Mouse (Mus musculus): ENCODE measurements at regions not wholly inside any gene's neighbourhood (a gene's known extent, or its start where the extent isn't known, plus 50 kb on each side); places are given as distances from the start of the nearest gene placed in this dataset.

DNA sequence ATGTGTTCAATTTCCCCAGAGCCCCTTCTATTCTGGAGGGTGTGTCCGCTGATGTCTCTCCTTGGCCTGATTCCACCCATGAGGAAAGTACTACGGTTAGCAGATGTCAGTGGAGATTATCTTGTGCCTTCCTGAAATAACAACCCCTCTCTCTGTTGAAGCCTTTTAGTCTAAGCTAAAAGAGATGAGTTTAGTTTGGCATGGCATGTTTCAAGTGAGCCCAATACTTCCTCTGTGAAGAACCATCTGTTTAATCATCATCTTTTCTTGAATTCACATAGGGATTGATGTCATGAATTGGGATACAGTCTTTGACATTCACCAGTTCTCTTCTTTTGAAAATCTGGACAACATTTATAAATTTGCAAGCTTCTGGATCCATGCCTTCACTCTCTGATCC is 387.5 kb downstream of the Dmrt2 start:
- no peak overlapping the region for H3K4me3 ChIP-seq (replicated peaks)
- no peak overlapping the region for H3K4me2 ChIP-seq (replicated peaks)
- no peaks in the 10 kb centered on the region for H3K27me3 ChIP-seq (replicated peaks)
- H3K27ac ChIP-seq = no peak overlapping the region
- no peaks in the 10 kb centered on the region for H3K36me3 ChIP-seq
- no peak for ATAC-seq
- H3K9ac ChIP-seq = no peak overlapping the region
- no peaks in the 10 kb centered on the region for H3K4me1 ChIP-seq (replicated peaks)
- whole genome bisulfite sequencing = 58% methylated on average over 2 of the region's 2 CpGs
- H3K9me3 ChIP-seq = no peaks in the 10 kb centered on the region

DNA sequence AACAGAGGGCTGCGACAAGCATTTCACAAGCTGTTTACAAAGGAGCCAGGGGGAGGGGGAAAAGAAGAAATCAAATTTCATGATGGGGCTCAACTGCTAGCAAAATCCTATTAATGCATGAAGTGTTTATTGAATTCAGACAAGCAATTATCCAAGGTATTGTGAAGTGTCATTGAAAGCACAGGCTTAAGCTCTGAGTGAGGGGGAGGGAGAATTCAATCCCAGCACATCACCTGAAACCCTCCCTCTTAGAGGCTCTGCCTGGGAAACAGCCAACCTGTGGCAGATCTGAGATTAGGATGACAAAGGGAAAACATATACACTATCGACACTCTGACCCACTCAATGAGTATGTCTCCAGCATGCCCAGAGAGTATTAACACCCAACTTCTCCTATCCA is 396.3 kb downstream of the Dmrt2 start:
- no peaks in the 10 kb centered on the region for H3K4me1 ChIP-seq (replicated peaks)
- ATAC-seq = no peak
- H3K4me2 ChIP-seq (replicated peaks) = no peak overlapping the region
- no peak overlapping the region for H3K9ac ChIP-seq
- 54% methylated on average over 2 of the region's 2 CpGs for WGBS
- no peak overlapping the region for H3K27ac ChIP-seq
- no peaks in the 10 kb centered on the region for H3K36me3 ChIP-seq
- no peaks in the 10 kb centered on the region for H3K9me3 ChIP-seq
- no peaks in the 10 kb centered on the region for H3K27me3 ChIP-seq (replicated peaks)
- H3K4me3 ChIP-seq (replicated peaks) = no peak overlapping the region

DNA sequence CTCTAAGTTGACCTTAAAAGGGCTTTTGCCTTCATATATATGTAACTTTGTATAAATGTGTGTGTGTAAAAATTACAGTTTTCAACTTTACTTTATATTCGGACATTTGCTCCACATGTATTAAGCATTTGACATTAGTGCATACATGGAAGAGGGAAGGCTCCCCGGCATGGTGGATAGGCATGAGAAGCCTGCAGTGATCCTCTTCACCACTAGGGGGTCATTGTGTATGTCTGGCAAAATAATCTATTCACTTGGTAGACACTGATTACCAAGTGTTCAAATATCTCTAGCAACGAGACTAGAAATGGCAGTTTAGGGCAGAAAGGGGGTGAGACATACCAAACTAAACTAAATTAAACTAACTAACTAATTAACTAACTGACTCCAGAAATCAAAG is 397.7 kb downstream of the Dmrt2 start:
- Histone ChIP-seq H3K4me1 (replicated peaks) (no peaks in the 10 kb centered on the region), H3K27ac (no peak overlapping the region)

DNA sequence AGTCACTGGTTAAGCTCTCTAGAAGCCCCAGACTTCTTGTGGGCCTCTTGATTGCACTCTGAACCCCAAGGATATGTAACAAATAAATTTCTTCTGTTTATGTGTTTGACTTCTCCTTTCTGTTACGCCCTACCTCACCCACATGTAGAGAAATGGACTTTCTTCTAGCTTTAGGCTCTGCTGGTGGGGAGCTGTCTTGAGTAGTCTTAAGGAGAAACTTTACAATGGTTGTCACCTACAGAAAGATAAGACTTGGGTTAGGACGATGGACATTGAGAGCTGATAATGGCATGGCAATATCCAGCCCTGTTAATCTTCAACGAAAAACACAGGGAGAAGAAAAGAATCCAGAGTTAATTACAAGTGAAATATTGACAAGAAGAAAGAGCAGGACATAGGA is 416.1 kb downstream of the Dmrt2 start:
- Histone ChIP-seq H3K9me3 (no peaks in the 10 kb centered on the region), H3K4me1 (replicated peaks) (no peaks in the 10 kb centered on the region), H3K4me2 (replicated peaks) (no peak overlapping the region), H3K36me3 (no peaks in the 10 kb centered on the region), H3K27ac (no peak overlapping the region), H3K9ac (no peak overlapping the region), H3K4me3 (replicated peaks) (no peak overlapping the region), H3K27me3 (replicated peaks) (no peaks in the 10 kb centered on the region)
- 51% methylated on average over 3 of the region's 3 CpGs for WGBS
- ATAC-seq = peak; percentile 63; the same call in 1 of the 2 replicates

More for the DNA sequence above, 397.7 kb downstream of the Dmrt2 start:
- ATAC-seq = no peak
- no peaks in the 10 kb centered on the region for H3K27me3 ChIP-seq (replicated peaks)
- no peaks in the 10 kb centered on the region for H3K9me3 ChIP-seq
- H3K4me2 ChIP-seq (replicated peaks) = no peak overlapping the region
- WGBS = 88% methylated on average over 3 of the region's 3 CpGs
- H3K36me3 ChIP-seq = no peaks in the 10 kb centered on the region
- no peak overlapping the region for H3K9ac ChIP-seq
- H3K4me3 ChIP-seq (replicated peaks) = no peak overlapping the region

DNA sequence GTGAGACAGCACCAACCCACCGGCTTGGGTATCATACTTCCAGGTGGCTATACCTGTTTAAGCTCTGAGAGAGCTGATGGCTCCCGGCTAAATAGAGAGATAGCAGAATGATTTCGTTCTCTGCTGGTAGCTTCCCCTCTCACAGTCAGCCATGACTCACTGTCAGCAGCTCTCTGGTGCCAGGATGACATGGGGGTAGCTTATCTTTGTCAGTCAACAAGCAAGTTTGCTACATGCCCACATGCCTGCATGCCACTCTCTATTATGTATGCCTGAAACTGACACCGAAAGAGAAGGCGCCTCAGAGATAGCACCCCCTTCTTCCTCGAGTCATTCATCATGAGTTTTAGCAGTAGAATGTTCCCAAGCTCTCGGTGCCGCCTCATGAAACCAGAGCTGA is 419.2 kb downstream of the Dmrt2 start:
- Histone ChIP-seq H3K27ac (no peak overlapping the region), H3K27me3 (replicated peaks) (no peaks in the 10 kb centered on the region), H3K9ac (no peak overlapping the region), H3K36me3 (no peaks in the 10 kb centered on the region), H3K4me1 (replicated peaks) (no peaks in the 10 kb centered on the region), H3K4me3 (replicated peaks) (no peak overlapping the region), H3K9me3 (no peaks in the 10 kb centered on the region), H3K4me2 (replicated peaks) (no peak overlapping the region)
- no peak for ATAC-seq
- 75% methylated on average over 8 of the region's 8 CpGs for WGBS

- no peaks in the 10 kb centered on the region for H3K9me3 ChIP-seq
- H3K4me3 ChIP-seq (replicated peaks) = no peak overlapping the region
- no peaks in the 10 kb centered on the region for H3K27me3 ChIP-seq (replicated peaks)
- no peak overlapping the region for H3K27ac ChIP-seq
- no peak overlapping the region for H3K4me2 ChIP-seq (replicated peaks)
- no peaks in the 10 kb centered on the region for H3K4me1 ChIP-seq (replicated peaks)
- H3K36me3 ChIP-seq = no peaks in the 10 kb centered on the region
- ATAC-seq = peak; percentile 67; the same call in 1 of the 2 replicates
- H3K9ac ChIP-seq = no peak overlapping the region
- WGBS = 58% methylated on average over 1 of the region's 1 CpGs
Observed at GRCm38 (mm10) chr19:26093844-26094243, 421.6 kb downstream of the Dmrt2 start.

DNA sequence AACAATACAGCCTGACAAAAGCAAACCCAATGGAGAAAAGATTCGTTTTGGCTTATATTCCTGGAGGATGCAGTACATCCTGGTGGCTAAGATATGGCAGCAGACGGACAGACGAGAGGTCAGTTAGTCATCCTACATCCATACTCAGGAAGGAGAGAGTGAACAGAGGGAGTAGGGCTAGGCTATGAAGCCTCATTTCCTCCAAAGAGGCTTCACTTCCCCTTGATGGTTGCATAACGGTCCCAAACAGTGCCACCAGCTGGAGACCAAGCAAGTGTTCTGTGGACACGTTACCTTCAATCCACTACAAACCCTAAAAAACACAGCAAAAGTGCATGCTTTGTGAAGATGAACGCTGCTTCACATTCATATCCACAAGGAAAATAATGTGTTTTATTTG is 442.1 kb downstream of the Dmrt2 start:
- H3K4me3 ChIP-seq (replicated peaks) = no peak overlapping the region
- H3K4me2 ChIP-seq (replicated peaks) = no peak overlapping the region
- H3K4me1 ChIP-seq (replicated peaks) = no peaks in the 10 kb centered on the region
- no peaks in the 10 kb centered on the region for H3K9me3 ChIP-seq
- no peaks in the 10 kb centered on the region for H3K36me3 ChIP-seq
- WGBS = 82% methylated on average over 6 of the region's 6 CpGs
- no peaks in the 10 kb centered on the region for H3K27me3 ChIP-seq (replicated peaks)
- ATAC-seq = no peak
- no peak overlapping the region for H3K9ac ChIP-seq
- H3K27ac ChIP-seq = no peak overlapping the region

GRCm38 (mm10) chr19:26128423-26128822 is 456.2 kb downstream of the Dmrt2 start:
- H3K4me2 ChIP-seq (replicated peaks) = no peak overlapping the region
- no peak overlapping the region for H3K27ac ChIP-seq
- 65% methylated on average over 2 of the region's 2 CpGs for WGBS
- no peaks in the 10 kb centered on the region for H3K4me1 ChIP-seq (replicated peaks)
- H3K9ac ChIP-seq = no peak overlapping the region
- H3K36me3 ChIP-seq = no peaks in the 10 kb centered on the region
- no peak for ATAC-seq
- H3K27me3 ChIP-seq (replicated peaks) = no peaks in the 10 kb centered on the region
- H3K4me3 ChIP-seq (replicated peaks) = no peak overlapping the region
- H3K9me3 ChIP-seq = no peaks in the 10 kb centered on the region

DNA sequence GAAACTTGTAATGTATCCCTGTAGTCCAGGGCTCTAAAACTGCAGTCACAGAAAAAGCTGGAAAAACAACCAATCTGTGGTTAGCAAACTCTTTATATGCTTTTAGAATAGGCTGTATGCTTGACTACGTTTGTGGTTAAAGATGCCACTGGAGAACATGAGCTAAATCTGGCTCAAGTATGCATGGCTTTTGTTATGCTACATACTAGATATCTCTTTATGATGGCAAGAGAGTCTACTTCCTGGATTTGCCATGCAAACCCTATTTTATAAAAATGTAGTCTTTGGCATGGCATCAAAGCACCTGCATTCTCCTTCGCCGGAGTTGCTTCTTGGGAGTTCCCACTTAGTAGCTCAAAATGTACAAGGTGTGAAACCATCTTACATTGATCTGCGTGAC is 462.2 kb downstream of the Dmrt2 start:
- no peak for ATAC-seq

GRCm38 (mm10) chr19:26135398-26136104 is 463.3 kb downstream of the Dmrt2 start:
- no peak for ATAC-seq
- 32% methylated on average over 2 of the region's 2 CpGs for WGBS

More for the DNA sequence above, 462.2 kb downstream of the Dmrt2 start:
- no peak overlapping the region for H3K9ac ChIP-seq
- H3K4me1 ChIP-seq (replicated peaks) = no peaks in the 10 kb centered on the region
- WGBS = 93% methylated on average over 4 of the region's 4 CpGs
- no peaks in the 10 kb centered on the region for H3K27me3 ChIP-seq (replicated peaks)
- H3K4me2 ChIP-seq (replicated peaks) = no peak overlapping the region
- no peaks in the 10 kb centered on the region for H3K36me3 ChIP-seq
- H3K27ac ChIP-seq = no peak overlapping the region
- H3K4me3 ChIP-seq (replicated peaks) = no peak overlapping the region
- no peaks in the 10 kb centered on the region for H3K9me3 ChIP-seq

GRCm38 (mm10) chr19:26140647-26141046 is 464.2 kb upstream of the Smarca2 start:
- ATAC-seq = no peak
- Histone ChIP-seq H3K4me2 (replicated peaks) (no peak overlapping the region), H3K27ac (no peak overlapping the region), H3K27me3 (replicated peaks) (no peaks in the 10 kb centered on the region), H3K9me3 (no peaks in the 10 kb centered on the region), H3K4me3 (replicated peaks) (no peak overlapping the region), H3K36me3 (no peaks in the 10 kb centered on the region), H3K4me1 (replicated peaks) (no peaks in the 10 kb centered on the region), H3K9ac (no peak overlapping the region)
- 41% methylated on average over 2 of the region's 2 CpGs for WGBS

More at GRCm38 (mm10) chr19:26135398-26136104, 463.3 kb downstream of the Dmrt2 start:
- Histone ChIP-seq H3K4me3 (replicated peaks) (no peak overlapping the region), H3K9ac (no peak overlapping the region), H3K36me3 (no peaks in the 10 kb centered on the region), H3K27me3 (replicated peaks) (no peaks in the 10 kb centered on the region), H3K27ac (no peak overlapping the region), H3K9me3 (no peaks in the 10 kb centered on the region), H3K4me1 (replicated peaks) (no peaks in the 10 kb centered on the region), H3K4me2 (replicated peaks) (no peak overlapping the region)

GRCm38 (mm10) chr19:26143539-26143938 is 461.3 kb upstream of the Smarca2 start:
- Histone ChIP-seq H3K27me3 (replicated peaks) (no peaks in the 10 kb centered on the region), H3K9ac (no peak overlapping the region), H3K27ac (no peak overlapping the region), H3K4me1 (replicated peaks) (no peaks in the 10 kb centered on the region), H3K9me3 (no peaks in the 10 kb centered on the region), H3K4me3 (replicated peaks) (no peak overlapping the region), H3K4me2 (replicated peaks) (no peak overlapping the region), H3K36me3 (no peaks in the 10 kb centered on the region)
- 73% methylated on average over 2 of the region's 2 CpGs for WGBS
- peak; percentile 63 for ATAC-seq

DNA sequence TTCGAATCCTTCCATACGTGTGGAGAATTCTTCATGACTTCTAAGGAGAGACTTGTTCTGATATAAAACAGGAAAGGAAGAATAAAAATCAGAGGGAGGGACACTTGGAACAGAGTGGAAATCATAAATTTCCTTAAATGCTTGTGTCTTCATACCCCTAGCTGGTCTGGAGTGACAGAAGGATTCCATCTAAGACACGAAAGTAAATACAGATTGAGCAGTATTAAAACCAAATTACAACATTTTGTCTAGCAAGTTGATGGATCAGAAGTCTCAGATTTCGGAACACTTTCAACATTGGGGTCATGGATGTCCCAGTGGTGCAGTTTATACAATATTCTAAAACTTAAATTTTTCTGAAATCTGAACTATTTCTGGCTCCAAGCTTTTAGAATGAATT is 453.6 kb upstream of the Smarca2 start:
- Histone ChIP-seq H3K36me3 (no peaks in the 10 kb centered on the region), H3K9me3 (no peaks in the 10 kb centered on the region), H3K9ac (no peak overlapping the region), H3K4me1 (replicated peaks) (no peaks in the 10 kb centered on the region), H3K4me3 (replicated peaks) (no peak overlapping the region), H3K27me3 (replicated peaks) (no peaks in the 10 kb centered on the region), H3K4me2 (replicated peaks) (no peak overlapping the region), H3K27ac (no peak overlapping the region)
- ATAC-seq = no peak
- WGBS = 60% methylated on average over 4 of the region's 4 CpGs
